Mouse (Mus musculus) lung, postnatal 25 days (tissue): ENCODE results near the gene Abr.

Experiments
- DNase-seq: peaks from one replicate; pipeline ENCODE4 v3.0.0; 2022; ENCODE audit warnings: low spot score

The Abr gene

GRCm38 (mm10) chr11:76569436-76569835, 52.7 kb downstream of the Abr start:
- no peak for DNase-seq

- no peak for DNase-seq
Measured at GRCm38 (mm10) chr11:76566081-76566480, 56.0 kb downstream of the Abr start.

GRCm38 (mm10) chr11:76562584-76562983, 59.5 kb downstream of the Abr start:
- no peak for DNase-seq

- DNase-seq = no peak
Measured at GRCm38 (mm10) chr11:76562165-76562564, 59.9 kb downstream of the Abr start.

GRCm38 (mm10) chr11:76557837-76558236, 64.3 kb downstream of the Abr start:
- DNase-seq = no peak

GRCm38 (mm10) chr11:76548153-76548721, 73.9 kb downstream of the Abr start:
- DNase-seq = no peak

GRCm38 (mm10) chr11:76547420-76547819, 74.7 kb downstream of the Abr start:
- DNase-seq = no peak

- no peak for DNase-seq
Measured at GRCm38 (mm10) chr11:76546431-76546830, 75.7 kb downstream of the Abr start.

- DNase-seq = no peak
Measured at GRCm38 (mm10) chr11:76543300-76543699, 78.8 kb downstream of the Abr start.

- DNase-seq = peak; percentile 52
Measured at GRCm38 (mm10) chr11:76540973-76541372, 81.1 kb downstream of the Abr start.

- DNase-seq = no peak
Measured at GRCm38 (mm10) chr11:76537401-76537800, 84.7 kb downstream of the Abr start.

- no peak for DNase-seq
Measured at GRCm38 (mm10) chr11:76536576-76537354, 85.3 kb downstream of the Abr start.

GRCm38 (mm10) chr11:76532001-76532400, 90.1 kb downstream of the Abr start:
- DNase-seq = no peak

- no peak for DNase-seq
Measured at GRCm38 (mm10) chr11:76530966-76531678, 91.0 kb downstream of the Abr start.

GRCm38 (mm10) chr11:76530168-76530935, 91.8 kb downstream of the Abr start:
- no peak for DNase-seq

GRCm38 (mm10) chr11:76529352-76530141, 92.6 kb downstream of the Abr start:
- DNase-seq = no peak

- no peak for DNase-seq
Measured at GRCm38 (mm10) chr11:76525646-76526351, 96.3 kb downstream of the Abr start.

GRCm38 (mm10) chr11:76524947-76525346, 97.2 kb downstream of the Abr start:
- peak; percentile 81 for DNase-seq

GRCm38 (mm10) chr11:76523356-76523755, 98.8 kb downstream of the Abr start:
- no peak for DNase-seq

GRCm38 (mm10) chr11:76520889-76521288, 101.2 kb downstream of the Abr start:
- no peak for DNase-seq

GRCm38 (mm10) chr11:76518613-76519012, 103.5 kb downstream of the Abr start:
- DNase-seq = no peak
